Mouse (Mus musculus) natural killer cell, adult 2 months (primary cell): Measurements from ENCODE around the gene Timp2.
"Not testable (repeated sequence)": the region's sequence is repeated elsewhere in the genome, so short reads cannot be mapped to it uniquely, and the experiment has no call there.

Source experiments
- DNase-seq, 2 experiments: peaks; one replicate each; pipeline ENCODE4 v3.0.0; 2022; ENCODE audit warnings: low spot score in 2 of 2

Timp2 gene

GRCm38 (mm10) chr11:118355640-118356039 lies at the start of gene Timp2:
Gene Timp2 (minus strand): TSS chr11:118355740.
- DNase-seq = no peak

- no peak for DNase-seq
Measured at GRCm38 (mm10) chr11:118405311-118405710, 49.8 kb upstream of the Timp2 start.

GRCm38 (mm10) chr11:118403951-118404899 lies 48.7 kb upstream of the Timp2 start:
- peak in 1 of 2 experiments; percentile 34 for DNase-seq

GRCm38 (mm10) chr11:118403183-118403582 lies 47.6 kb upstream of the Timp2 start:
- DNase-seq = no peak

GRCm38 (mm10) chr11:118401760-118402280 lies 46.3 kb upstream of the Timp2 start, which contains the start of gene Lgals3bp:
Gene Lgals3bp (minus strand): TSS chr11:118402092.
- peak; percentile 46 to 53 for DNase-seq

- DNase-seq = no peak
Measured at GRCm38 (mm10) chr11:118401195-118401594, 45.7 kb upstream of the Timp2 start.

GRCm38 (mm10) chr11:118400566-118400936 lies 45.0 kb upstream of the Timp2 start:
- DNase-seq = no peak

- DNase-seq = no peak
Measured at GRCm38 (mm10) chr11:118399891-118400565, 44.5 kb upstream of the Timp2 start.

GRCm38 (mm10) chr11:118397806-118398530 lies 42.4 kb upstream of the Timp2 start:
- peak; percentile 64 to 74 for DNase-seq

GRCm38 (mm10) chr11:118394538-118394937 lies 39.0 kb upstream of the Timp2 start:
- no peak for DNase-seq

- DNase-seq = no peak
Measured at GRCm38 (mm10) chr11:118393991-118394390, 38.5 kb upstream of the Timp2 start.

- not testable (repeated sequence) for DNase-seq
Measured at GRCm38 (mm10) chr11:118387816-118388215, 32.3 kb upstream of the Timp2 start.

GRCm38 (mm10) chr11:118379251-118380009 lies 23.9 kb upstream of the Timp2 start:
- peak; percentile 69 to 77 for DNase-seq

- DNase-seq = no peak
Measured at GRCm38 (mm10) chr11:118378656-118379055, 23.1 kb upstream of the Timp2 start.

- DNase-seq = not testable (repeated sequence)
Measured at GRCm38 (mm10) chr11:118376323-118376722, 20.8 kb upstream of the Timp2 start.

- DNase-seq = no peak
Measured at GRCm38 (mm10) chr11:118375881-118376280, 20.3 kb upstream of the Timp2 start.

GRCm38 (mm10) chr11:118375461-118375860 lies 19.9 kb upstream of the Timp2 start:
- no peak for DNase-seq

- no peak for DNase-seq
Measured at GRCm38 (mm10) chr11:118375006-118375405, 19.5 kb upstream of the Timp2 start.

- no peak for DNase-seq
Measured at GRCm38 (mm10) chr11:118374506-118374905, 19.0 kb upstream of the Timp2 start.

- no peak for DNase-seq
Measured at GRCm38 (mm10) chr11:118372641-118373040, 17.1 kb upstream of the Timp2 start.

GRCm38 (mm10) chr11:118371876-118372275 lies 16.3 kb upstream of the Timp2 start:
- DNase-seq = no peak
